Mouse (Mus musculus): ENCODE data around the gene Ppil1.

GRCm38 (mm10) chr17:29237772-29238420, 26.1 kb downstream of the Ppil1 start, which contains the start of gene Cpne5:
- no peak for TF ChIP-seq POLR2A (IDR thresholded peaks at IDR 0.05; ENCODE audit: insufficient read depth, low read length)
- TF ChIP-seq CTCF (IDR thresholded peaks at IDR 0.05; ENCODE audit: low read depth, low read length), result no peak
- no peak for TF ChIP-seq EP300 (IDR thresholded peaks at IDR 0.05; ENCODE audit: insufficient read depth, low read depth, low read length)
